Mouse (Mus musculus): ENCODE results near the gene Macrod2.

Gene Macrod2

DNA sequence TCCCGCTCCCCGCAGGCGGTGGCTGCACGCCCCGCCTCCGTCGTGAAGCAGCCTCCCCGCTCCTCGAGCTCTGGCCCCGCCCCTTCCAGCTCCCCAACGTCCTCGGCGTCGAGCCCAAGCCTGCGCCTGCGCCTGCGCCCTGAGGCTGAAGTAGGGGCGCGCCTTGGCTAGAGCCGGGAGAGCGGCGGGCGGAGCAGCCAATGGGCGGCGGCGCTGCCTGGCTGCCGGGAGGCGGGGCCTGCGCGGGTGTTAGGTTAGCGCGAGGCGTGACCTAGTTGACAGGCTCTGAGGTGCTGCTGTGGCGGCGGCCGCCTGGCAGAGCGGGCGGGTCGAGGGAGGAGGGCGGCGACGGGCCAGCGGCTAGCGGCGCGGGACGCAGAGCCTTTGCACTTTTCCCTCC is at the start of gene Macrod2:
TSS of gene Macrod2 (plus strand) at position 131 of the 400 bp plus-strand sequence.
- peak; percentile 95 for DNase-seq (ENCODE audit: low read depth, low spot score)

DNA sequence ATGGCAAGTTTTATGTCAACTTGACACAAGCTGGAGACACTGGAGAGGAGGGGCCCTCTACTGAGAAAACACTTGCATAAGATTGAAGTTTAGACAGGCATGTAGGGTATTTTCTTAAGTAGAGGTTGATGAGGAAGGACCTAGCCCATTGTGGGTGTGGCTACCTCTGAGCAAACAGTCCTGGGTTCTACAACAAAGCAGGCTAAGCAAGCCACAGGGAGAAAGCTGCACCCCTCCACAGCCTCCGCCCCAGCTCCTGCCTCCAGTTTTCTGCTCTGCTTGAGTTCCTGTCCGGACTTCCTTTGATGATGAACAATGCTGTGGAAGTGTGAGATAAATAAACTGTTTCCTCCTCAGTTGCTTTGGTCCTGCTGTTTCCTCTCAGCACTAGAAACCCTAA is 35.2 kb upstream of the Macrod2 start:
- DNase-seq (ENCODE audit: low read depth, low spot score) = no peak

DNA sequence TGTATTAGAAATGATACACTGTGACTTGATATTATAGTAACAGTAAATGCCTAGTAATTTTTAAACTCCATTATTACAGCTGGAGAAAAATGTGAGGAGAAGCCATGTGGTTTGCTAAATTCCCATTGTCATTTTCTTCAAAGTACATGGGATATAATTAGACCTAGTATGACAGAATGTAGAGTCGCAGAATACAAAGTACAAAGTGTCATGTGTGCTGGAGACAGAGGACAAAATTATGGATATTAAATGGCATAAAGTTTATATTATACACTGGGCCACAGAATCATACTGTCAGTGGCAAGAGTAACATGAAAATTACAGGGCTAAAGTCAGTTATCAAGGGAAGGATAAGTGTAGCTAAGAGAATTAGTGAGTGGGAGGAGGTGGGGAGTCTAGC is 30.3 kb upstream of the Macrod2 start:
- DNase-seq (ENCODE audit: low read depth, low spot score) = no peak

DNA sequence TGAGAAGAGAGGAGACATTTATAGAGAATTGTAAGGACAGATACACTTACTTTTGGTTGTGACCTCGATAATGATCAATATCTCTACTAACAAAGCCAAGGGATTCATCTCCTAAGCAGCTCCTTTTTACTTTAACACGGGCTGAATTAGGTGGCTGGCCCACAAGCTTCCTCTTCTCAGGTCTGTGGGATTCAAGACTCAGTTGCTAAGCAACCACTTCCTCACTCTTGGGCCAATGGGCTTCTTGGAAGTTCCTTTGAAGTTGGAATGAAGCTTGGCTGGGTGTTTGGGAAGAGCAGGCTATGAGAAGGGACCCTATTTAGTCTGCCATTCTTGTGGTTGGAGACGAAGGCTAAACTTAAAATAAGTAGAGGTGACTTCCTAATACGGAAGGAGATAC is 5.6 kb upstream of the Macrod2 start, which contains the start of gene Sel1l2:
TSS of gene Sel1l2 (minus strand) at position 182 of the 400 bp plus-strand sequence.
- peak; percentile 13 for DNase-seq (ENCODE audit: low read depth, low spot score)

DNA sequence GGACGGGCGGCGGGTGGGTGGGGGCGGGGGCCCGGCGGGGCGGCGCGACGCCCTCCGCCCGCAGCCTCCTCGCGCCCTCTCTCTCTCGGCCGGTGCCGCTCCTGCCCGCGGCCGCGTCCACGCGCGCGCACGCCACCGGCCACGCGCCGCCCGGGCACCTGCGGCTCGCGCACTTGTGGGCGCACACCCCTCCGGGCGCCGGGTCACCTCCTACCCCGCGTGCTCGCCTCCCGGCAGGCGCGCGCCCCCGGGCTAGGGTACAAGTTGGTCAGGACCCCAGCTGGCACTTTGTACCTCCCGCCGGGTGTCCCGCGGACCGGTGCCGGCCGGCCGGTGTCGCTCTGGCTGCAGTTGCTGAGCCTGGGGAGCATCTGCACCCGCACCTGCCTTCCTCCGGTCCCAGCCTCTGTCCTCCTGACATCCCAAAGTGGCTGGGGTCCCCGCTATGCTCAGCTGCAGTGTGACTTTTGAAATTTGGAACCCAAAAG is 679 bp downstream of the Macrod2 start:
- DNase-seq (ENCODE audit: low read depth, low spot score) = no peak

DNA sequence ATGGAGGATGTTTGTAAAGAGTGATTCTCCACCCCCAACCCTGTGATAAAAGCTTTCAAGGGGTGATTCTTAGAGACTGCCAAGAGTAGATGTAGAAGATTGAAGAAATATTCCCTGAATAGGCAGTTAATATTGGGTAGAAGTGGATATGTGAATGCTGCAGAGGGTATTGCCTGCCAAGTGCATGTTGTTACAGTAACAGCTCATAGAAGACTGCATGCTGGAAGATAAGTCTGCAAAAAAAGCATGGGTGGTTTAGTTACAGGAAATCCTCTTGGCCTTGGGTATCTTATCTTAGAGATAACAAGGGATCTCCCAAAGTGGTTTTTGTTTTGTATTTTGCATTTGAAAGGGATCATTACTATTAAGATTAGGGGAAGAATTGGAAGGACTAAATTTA is 30.7 kb downstream of the Macrod2 start:
- DNase-seq (ENCODE audit: low read depth, low spot score) = no peak

DNA sequence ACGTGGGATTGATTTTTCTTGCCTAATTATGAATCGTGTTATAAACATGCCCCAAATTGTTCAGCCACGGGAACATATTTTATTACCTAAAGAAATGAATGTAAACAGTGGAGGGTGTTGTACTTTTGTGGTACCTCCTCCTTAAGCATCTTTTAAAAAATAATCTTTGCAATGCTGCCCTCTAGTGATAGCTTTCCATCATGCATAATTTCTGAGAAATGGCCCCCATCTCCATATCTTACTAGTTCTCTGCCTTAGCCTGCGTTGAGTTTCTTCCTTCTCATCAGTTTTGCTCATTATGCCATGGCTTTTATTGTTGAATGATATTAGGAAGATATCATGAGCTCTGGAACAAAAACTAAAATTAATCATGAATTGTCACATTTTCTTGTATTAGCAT is 32.2 kb downstream of the Macrod2 start:
- peak; percentile 71 for DNase-seq (ENCODE audit: low read depth, low spot score)

DNA sequence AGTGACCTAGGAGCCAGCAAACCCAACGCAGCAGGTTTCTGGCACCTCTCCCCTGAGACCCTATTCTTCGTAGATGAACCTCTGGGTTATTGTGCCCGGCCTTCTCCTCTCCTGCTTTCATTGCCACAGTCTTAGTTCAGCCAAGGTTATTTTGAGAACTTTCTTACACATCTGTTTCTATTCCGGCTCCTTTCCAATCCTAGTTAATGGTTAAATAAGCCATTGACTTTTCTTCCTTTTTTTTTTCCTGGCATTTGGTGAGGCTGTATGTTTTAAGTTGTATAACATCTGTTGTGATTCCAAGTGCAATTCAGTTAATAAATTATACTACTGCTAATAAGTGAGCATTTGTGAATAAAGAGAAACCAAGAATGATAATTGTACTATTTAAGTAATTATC is 44.0 kb downstream of the Macrod2 start:
- DNase-seq (ENCODE audit: low read depth, low spot score) = no peak

DNA sequence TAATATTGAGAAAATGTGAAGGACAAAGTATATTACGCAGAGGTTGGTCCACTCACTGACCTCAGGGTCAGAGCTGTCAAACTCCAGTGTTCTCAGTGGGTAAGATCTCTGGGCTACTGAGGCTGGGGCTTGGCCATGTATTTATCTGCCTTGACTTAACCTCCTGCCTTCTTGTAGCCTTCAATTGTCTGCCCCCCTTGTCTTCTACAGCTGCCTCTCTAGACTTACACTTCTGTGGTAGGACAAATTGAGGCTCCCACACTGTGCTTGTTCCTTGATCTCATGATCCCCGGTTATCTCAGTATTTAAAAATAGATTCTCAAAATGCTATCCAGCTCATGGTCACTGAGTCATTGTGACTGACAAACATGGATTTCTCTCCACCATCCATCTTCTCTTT is 53.5 kb downstream of the Macrod2 start:
- DNase-seq (ENCODE audit: low read depth, low spot score) = no peak

DNA sequence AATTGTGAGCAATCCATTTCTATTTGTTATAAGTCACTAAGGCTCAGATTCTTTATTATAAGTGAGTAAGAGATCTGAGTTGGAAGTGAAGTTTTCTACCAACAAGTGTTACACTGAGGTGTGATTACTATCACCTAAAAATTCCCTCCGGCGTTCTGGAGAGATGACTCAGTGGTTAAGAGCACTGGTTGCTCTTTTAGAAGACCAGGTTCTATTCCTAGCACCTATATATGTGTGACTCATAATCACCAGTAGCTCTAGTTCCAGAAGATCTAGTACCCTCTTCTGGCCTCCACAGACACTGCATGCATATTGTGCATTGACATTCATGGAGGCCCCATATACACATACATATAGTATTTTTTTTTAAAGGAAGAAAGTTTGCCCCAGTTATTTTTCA is 80.7 kb downstream of the Macrod2 start:
- no peak for DNase-seq (ENCODE audit: low read depth, low spot score)

DNA sequence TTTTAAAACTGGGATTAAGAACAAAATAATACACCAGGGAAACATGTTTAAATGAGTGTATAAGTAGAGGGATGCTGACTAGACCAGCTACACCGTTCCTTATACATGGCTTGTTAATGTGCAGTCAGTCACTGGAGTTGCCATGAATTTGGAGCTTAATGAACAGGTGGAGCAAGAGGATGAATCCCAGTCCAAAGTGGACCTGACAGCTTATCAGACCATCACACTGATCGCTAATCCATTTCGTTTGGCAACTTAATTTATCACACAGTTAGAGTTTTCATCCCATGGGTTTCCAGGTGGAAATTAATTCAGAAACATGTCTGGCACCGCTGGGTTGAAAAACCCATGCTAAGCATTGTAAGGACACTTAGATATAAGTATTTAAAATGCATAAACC is 81.8 kb downstream of the Macrod2 start:
- DNase-seq (ENCODE audit: low read depth, low spot score) = no peak

DNA sequence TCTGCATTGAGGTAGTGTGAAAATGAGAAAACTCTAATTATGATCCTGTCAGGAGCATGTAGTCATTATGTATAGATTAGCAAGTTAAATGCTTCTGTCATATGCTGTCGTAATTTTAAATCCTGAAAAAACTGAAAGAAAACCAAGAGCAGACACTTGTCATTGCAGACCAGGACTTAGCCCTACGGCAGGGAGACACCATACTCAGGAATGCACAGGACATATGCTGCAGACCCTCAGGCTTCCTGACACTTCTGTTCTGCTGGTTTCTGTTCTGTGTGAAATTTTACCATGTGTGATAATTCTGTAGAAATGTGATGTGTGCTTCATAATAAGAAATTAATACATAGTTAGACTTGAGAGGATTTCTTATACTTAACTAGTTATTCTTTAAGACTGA is 87.5 kb downstream of the Macrod2 start:
- DNase-seq (ENCODE audit: low read depth, low spot score) = no peak

DNA sequence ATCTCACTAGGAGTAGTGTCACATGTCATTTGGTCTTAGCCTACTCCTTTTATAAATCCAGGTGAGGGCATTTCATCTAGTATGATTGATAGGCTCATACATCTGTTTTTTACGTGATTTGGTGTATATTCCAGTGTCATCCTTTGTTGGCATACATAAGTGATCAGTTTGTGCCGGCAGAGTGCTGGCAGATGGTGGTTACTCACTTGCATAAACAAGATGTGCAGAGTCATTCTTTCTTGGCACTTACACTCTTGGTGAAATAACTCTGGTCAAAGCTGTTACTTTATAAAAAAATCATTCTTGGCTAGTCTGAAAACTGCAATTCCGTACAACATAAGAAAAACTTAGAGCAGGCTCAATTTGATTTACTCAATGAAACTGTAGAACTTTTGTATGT is 102.6 kb downstream of the Macrod2 start:
- no peak for DNase-seq (ENCODE audit: low read depth, low spot score)

DNA sequence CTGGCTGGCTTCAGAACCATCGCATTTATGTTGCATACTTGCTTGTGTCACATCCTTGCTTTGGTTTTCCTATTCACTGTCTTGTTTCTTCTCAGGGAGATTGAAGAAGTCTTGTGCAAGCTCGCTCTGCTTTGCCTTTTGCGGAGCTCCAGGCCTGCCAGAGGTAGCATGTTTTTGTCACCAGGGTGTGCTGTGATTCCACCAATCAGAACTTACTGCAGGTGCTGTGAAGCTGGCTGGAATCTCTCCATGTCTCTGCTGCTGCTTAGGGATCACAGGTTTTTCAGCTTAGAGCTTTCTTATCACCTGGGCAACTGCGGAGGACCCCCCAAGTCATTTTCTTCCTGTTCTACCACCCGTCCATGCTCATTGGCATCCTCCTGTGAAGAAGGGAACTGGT is 105.8 kb downstream of the Macrod2 start:
- DNase-seq (ENCODE audit: low read depth, low spot score) = peak; percentile 53

DNA sequence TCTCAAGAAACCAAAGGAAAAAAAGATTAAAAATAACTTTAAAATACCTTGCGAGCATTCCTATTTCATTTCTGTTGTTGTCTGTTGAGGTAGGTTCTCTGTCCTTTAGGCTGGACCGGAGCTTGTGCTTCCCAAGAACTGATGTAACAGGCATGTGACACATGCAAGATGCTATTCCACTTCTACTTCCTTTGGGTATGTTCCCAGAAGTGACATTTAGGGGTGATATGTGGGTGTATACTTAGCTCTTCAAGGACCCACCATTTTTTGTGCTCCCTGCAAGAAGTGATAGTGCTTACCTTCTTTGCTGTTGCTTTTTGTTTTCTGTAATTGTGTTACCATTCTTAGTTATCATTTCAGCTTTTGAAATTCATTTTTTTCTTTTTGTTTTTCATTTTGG is 126.4 kb downstream of the Macrod2 start:
- no peak for DNase-seq (ENCODE audit: low read depth, low spot score)

DNA sequence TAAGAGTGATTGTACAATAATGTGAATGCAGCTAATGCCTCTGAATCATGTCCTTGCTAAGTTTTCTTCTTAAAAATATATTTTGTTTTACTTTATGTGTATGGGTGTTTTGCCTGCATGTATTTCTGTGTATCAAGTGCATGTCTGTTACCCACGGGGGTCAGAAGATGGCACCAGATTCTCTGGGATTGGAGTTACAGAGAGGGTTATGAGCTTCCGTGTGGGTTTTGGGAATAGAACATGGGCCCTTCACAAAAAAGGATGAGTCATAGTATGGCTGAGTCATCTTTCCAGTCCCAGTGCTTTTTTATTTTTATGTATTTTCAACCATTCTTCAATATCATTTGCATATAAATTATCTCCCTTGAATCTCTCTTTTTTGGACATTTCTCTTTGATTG is 135.1 kb downstream of the Macrod2 start:
- no peak for DNase-seq (ENCODE audit: low read depth, low spot score)

DNA sequence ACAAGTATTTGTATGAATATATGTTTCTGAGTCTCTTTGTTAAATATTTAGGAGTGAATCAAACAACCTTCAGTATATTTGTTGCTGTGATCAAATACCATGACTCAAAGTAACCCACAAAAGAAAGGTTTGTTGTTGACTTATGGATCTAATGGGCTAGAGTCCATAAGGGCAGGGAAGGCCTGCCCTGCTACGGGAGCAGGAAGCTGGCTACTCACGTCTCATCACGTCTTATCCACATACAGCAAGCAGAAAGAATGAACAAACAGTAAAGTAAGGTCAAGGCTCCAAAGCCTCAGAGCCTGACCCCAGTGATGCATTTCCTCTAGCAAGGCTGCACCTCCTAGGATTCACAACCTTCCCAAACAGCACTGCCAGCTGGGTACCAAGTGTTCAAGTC is 136.9 kb downstream of the Macrod2 start:
- no peak for DNase-seq (ENCODE audit: low read depth, low spot score)

DNA sequence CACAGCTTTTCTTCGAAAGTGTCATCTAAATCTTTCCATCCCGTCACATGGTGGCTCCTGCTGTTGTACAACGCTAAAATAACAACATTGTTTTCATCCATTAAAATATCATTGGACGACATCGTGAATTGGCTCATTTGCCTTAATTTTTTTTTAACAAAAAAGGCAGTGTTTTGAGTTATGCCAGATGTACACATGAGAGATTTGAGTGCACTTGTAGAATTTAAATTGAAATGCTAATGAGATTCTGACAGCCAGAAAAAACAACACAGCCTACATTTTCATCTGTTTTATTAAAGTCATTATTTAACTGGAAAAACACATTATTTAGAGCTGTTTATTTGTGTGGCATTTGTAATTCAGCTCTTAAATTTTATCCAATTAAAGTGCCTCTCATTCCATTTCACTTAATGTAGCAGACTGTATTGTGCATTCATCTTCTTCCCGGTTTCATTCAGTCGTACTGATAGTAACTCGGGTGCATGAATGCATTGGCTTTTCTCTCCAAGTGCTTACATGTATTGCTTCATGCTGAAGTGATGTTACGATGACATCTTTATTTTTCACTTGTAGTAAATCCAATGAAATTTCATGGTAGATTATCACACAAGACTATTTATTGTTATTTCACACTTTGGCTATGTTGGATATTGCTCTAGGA is 137.9 kb downstream of the Macrod2 start:
- no peak for DNase-seq (ENCODE audit: low read depth, low spot score)

DNA sequence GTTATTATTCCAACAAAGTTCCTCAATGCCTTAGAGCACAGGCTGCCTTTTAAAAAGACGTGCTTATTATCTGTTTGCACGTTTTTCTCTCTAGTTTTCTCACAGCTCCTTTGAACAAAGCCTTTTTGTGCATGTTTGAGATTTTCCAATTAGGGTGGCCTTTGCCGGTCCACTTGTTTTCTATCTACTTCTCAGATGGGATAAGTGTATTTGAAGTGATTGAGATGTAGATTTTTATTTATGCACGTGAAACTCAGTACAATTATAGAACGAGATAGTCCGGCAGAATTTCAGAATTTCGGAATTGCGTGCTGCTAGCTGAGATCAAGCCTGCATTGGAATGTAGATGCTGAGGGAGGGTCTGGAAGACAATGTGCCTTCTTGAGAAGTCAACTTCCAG is 138.5 kb downstream of the Macrod2 start:
- no peak for DNase-seq (ENCODE audit: low read depth, low spot score)

DNA sequence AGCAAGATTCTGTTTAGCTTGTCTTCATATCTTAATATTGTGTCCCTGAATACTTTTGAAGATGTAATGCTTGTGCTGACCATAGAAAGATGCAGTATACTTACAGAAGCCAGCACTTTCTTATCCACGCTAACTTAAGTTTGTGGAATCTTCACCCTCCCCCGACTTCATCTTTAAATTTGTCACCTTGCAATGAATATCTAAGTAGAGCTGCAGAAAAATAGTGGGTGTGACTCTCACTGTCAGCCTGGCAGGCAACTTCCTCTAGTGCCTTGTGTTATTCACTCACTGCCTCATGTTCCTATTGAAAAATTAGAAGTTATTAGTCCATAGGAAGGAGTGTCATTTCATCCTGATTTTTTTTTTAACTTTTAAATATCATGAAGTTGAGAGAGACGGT is 139.5 kb downstream of the Macrod2 start:
- no peak for DNase-seq (ENCODE audit: low read depth, low spot score)

DNA sequence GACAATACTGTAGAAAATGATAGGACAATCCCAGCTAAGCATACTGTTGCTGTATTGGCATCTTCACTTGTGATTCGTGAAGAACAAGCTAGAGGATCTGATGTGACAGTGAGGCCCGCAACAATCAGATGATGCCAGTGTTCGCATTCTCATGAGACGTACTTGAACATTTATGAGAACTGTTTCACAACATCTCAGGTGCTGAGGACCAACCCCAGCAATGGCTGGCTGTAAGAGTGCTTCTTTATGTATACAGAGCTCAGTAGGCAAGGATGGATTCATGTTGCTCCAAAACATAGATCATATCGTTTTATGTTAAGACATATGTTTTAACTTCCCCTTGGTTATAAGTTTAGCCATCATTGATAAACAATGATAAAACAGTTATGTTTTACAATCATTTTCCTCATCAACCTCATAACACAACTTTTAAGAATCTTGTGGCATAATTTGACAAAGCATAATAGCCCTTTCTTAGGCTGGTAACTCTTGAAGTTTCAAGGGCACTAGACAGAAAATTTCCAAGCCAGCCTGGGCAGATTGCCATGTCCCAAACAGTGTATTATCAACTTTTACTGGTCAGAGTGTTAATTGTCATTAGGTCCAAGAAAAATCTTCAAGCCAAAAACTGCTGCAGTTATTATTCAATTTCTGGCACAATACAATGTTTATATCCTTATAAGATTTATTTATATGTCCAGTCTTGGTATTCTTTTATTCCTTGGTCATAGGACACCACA is 140.9 kb downstream of the Macrod2 start:
- no peak for DNase-seq (ENCODE audit: low read depth, low spot score)

DNA sequence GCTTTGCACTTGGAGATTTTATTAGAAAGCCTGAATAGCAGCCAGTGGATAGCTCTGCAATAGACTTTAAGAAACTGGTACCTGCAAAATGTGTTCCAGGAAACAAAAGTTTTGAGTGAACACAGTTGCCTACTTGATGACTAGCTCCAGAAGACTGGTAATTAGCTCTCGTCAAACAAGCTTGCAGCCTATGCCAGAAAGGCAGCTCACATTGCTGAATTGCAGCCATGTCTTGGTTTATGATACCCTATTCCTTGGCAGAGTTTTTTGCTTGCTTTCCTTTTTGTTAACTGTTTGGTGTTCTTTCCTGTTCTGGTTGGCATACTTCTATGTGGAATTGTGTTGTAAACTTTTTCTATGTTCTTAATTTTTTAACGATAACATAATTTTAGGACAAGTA is 154.2 kb downstream of the Macrod2 start:
- peak; percentile 34 for DNase-seq (ENCODE audit: low read depth, low spot score)

DNA sequence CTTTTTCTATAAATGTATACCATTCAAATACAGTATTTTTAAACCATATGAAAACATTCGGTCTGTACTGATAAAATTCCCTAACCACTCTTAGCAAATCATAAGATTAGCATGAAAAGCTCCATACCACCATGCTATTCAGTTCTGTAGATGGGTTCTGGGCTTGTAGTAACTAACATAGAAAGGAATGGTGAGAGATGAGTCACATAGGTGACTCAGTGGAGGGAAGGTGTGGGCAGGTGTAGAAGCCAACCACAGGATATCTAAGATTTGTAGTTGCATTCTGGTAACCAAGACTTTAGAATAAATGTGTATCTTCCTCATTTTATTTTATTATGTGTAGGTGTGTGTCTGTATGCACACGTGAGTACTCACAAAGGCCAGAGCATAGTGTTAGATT is 166.3 kb downstream of the Macrod2 start:
- no peak for DNase-seq (ENCODE audit: low read depth, low spot score)

Data from forelimb bud, embryonic 11.5 days (tissue).